Mouse (Mus musculus) left cerebral cortex, adult 9 months (tissue): ENCODE measurements around the gene B3gnt2.
"Not testable (repeated sequence)": the region's sequence is repeated elsewhere in the genome, so short reads cannot be mapped to it uniquely, and the experiment has no call there.

Experiments
- DNase-seq, 2 experiments: peaks; one replicate each; pipeline ENCODE4 v3.0.0; 2022; ENCODE audit warnings: low spot score in 2 of 2

Gene B3gnt2

GRCm38 (mm10) chr11:22774821-22775220 is 85.9 kb downstream of the B3gnt2 start:
- no peak for DNase-seq

- DNase-seq: no peak
Measured at GRCm38 (mm10) chr11:22766238-22766637, 94.5 kb downstream of the B3gnt2 start.

- DNase-seq: no peak
Measured at GRCm38 (mm10) chr11:22765425-22765824, 95.3 kb downstream of the B3gnt2 start.

DNA sequence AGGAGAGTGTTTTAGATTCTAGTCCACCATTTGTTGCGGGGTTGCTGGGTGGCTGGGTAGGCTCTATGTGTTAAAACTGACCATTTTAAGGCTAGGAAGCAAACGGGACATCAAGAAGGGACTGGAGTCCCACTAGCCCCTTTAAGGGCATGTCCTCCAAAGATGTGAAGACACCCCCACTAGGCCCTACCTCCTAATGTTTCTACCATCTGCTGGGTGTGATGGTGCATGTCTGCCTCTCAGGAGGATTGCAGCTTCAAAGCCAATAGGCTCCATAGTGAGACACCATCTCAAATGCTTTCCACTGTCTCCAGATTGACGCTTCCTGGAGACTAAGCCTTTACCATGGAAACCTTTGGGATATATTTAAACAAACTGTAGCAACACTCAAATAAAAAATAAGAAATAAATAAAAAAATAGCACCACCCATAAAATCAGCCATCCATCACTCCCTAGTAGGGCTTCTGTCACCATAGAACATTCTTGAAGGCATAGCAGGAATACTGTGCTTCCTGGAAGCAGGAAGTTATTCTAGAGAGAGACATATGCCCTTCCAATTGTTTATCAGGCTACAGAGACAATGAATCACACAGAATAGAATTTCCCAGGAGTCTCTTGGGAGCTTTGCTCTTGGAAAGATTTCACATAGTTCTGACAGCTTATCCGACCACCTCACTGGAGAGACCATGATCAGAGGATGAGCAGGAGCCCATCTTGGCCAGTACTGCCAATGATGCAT is 97.0 kb downstream of the B3gnt2 start:
- DNase-seq: no peak

GRCm38 (mm10) chr11:22763055-22763454 is 97.7 kb downstream of the B3gnt2 start:
- no peak for DNase-seq

DNA sequence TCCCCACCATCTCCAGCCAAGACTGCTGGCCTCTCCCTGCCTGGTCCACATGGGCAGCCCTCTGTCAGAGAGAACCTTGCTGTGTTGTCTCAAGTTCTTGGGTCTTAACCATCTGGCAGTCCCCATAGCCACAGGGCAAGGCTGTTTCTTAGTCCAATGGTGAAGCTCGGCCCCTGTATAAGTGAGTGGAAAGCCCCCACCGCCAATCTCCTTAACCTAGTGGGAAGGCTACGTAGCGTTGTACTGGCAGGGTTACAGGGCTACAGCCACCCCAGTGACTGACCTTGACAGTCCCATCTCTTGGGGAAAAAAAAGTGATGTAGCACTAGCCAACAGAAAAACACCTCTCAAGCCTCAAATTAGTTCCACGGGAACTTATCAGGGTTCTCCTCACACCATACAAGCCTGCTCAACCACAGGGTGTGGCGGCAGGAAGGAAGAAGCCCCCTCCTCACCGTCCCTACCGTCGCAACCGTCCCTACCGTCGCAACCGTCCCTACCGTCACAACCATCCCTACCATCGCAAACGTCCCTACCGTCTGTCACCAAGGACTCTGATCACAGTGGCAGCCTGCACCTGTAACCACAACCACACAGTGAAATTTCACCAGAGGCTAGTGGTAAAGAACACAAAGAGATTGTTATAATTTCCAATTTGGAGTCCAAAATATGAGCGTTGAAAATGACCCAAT is 98.4 kb downstream of the B3gnt2 start:
- DNase-seq: no peak

- no peak for DNase-seq
Measured at GRCm38 (mm10) chr11:22759783-22760182, 101.0 kb downstream of the B3gnt2 start.

DNA sequence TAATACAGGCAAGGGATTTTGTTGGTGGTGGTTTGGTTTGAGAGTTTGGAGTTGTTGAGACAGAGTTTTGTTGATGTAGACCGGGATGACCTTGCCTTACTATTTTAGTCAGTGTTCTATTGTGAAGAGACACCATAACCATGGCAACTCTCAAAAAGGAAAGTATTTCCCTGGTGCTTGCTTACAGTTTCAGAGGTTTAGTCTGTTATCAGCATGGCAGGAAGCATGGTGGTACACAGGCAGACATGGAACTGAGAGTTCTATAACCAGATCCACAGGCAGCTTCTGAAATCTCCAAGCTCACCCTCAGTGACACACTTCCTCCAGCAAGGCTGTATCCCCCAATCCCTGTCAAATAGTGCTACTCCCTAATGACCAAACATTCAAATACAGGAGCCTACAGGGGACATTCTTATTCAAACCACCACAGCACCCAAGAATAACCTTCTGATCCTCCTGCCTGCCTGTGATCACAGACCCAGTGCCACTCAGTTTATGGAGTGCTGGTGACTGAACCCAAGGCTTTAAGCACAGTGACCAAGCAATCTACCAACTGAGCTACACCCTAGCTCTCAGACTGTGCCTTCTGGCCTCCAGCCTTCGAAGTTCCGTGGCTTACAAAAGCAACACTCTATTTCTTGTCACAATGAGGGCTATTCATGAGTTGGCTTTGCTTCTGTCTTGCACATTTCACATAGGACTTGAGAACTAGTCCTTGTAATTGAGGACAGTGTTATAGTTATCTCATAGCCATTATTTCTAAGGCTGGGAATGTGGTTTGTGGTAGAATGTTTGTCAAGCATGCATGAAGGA is 104.4 kb downstream of the B3gnt2 start:
- no peak for DNase-seq

DNA sequence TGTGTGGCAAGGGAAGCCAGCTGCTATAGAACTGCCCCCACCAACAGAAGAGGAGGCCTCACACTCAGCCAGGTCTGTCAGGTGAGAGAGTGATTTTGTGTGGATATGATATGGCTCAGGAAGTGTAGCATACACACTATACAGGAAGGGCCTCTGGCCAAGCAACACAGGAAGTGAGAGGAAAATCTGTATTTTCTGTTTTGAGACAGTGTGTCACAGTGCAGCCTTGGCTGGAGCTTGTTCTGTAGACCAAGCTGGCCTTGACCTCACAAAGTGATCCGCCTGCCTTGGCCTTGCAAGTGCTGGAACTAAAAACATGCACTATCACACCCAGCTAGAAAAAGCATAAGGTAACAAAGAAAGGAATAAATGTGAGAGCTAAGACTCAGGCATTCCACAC is 105.6 kb downstream of the B3gnt2 start:
- DNase-seq: no peak

DNA sequence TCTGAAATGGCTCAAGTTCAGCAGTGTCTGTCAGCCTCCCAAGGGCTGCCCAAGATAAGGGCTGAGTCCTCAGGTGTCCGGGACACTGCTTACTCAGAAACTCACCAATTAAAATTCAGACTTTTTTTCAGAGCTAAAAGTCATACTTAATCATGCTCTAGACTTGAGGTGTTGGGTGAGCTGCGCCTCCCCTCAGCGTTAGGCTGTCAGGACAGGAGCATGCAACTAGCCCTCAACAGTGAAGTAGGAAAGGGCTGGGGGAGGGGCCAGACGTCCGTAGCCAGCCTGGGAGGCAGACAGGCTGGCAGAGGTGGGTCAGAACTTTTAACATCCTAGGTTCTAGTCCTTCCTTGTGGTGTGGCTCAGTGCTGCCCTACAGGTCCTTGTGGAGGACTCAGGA is 108.2 kb downstream of the B3gnt2 start:
- no peak for DNase-seq

DNA sequence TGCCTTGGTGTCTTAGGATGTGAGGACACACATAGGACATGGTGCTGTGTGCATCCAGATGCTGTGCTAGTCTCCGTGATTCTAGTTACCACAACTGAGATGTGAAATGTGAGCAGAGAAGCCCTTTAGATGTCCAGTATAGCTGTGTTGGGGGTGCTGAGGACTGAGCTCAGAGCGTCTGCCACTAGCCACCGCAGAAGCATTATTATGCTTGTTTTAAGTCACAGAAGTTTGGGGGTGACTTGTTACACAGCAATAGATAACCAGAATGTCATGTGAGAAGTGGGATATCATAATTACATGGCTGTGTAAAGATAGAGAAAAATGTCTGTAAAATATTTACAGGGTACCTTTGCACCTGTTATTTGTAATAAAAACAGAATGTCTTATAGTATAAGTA is 109.2 kb downstream of the B3gnt2 start:
- no peak for DNase-seq

- DNase-seq: no peak
Measured at GRCm38 (mm10) chr11:22747406-22747805, 113.4 kb downstream of the B3gnt2 start.

DNA sequence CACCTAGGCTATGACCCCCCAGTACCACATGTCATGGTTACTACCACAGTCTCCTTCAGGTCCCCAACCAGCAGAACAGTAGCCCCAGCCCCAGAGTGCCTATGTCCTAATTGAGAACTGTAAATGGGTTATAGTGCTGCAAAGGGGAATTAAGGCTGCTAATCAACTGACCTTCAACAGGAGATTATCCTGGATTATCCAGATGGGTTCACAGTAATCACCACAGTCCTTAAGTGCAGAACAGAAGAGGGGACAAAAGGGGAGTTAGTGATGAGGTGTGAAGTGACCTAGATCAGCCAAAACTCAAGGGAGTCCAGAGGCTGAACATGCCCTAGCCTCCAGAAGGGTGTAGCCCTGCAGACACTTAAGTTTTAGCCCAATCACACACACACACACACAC is 115.4 kb downstream of the B3gnt2 start:
- DNase-seq: no peak

- DNase-seq: no peak
Measured at GRCm38 (mm10) chr11:22743561-22744269, 117.0 kb downstream of the B3gnt2 start.

DNA sequence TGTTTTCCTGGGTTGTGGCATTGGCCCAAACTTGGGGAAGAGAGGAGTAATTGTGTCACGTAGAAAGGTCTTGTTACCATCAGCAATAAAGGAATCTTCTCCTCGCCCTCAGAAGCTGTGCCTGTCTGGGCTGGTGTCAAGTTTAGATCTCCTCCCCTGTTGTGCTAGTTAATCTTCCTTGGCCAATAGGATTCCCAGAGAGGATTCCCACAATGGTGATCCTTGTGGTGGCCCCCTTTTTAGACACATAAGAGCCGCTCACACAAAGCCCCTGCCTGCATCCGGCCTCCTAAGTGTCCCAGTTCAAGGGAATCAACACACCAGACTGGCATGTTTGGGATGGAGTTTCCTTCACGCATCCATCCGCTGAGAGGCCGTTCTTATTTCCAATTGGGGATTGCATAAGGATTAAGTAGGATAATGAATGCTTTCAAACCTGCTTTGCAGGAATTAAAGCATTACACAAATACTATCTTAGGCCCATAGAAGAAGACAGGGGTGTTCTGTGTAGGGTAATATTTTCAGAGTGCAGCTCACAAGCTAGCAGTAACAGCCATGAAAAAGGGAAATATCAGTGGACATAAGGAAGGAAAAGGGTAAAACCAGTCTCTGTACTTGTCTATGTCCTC is 118.6 kb downstream of the B3gnt2 start:
- no peak for DNase-seq

- DNase-seq: no peak
Measured at GRCm38 (mm10) chr11:22741436-22741835, 119.3 kb downstream of the B3gnt2 start.

GRCm38 (mm10) chr11:22739497-22740288 is 121.1 kb downstream of the B3gnt2 start:
- no peak for DNase-seq

- DNase-seq: no peak
Measured at GRCm38 (mm10) chr11:22736521-22737225, 124.1 kb downstream of the B3gnt2 start.

DNA sequence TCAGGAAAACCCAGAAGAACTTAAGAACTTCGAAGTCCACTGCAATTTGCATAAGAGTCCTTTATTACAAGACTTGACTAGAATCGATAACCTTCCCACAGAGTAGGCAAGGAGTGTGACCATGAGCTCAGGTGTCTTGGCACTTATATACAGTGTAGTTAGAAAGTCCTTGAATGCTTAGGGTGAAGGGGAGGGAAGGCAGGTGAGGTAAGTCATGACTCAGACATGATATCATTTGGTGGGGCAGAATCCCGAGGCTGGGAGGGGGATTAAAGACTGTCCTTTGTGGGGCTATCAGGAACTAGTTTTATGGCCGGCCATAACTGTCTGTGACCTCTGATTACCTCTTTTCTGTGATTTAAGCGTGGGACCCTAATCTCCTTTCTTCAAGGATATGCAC is 125.6 kb downstream of the B3gnt2 start:
- not testable (repeated sequence) for DNase-seq

GRCm38 (mm10) chr11:22733936-22734335 is 126.8 kb downstream of the B3gnt2 start:
- no peak for DNase-seq
